16 mouse cellular contexts compared by ENCODE assay signal in genomic region chr5:58294903-58295302, GRCm38 (mm10).
"Had no signal": no experiment of that assay in that cellular context is flagged by ENCODE, and none has a peak within 500 bp of the region (broad histone marks: within the 10 kb centered on the region; RNA-seq: fewer than 3 reads in every experiment).

No protein-coding gene starts in this region.

- H3K4me3 ChIP-seq: liver, embryonic 15.5 days; lung, embryonic 15.5 days; midbrain, embryonic 10.5 days; midbrain, embryonic 12.5 days; midbrain, embryonic 15.5 days; neural tube, embryonic 12.5 days; stomach, embryonic 15.5 days had no signal

- H3K36me3 ChIP-seq: liver, embryonic 15.5 days; lung, embryonic 15.5 days; midbrain, embryonic 10.5 days; midbrain, embryonic 12.5 days; midbrain, embryonic 15.5 days; neural tube, embryonic 12.5 days; stomach, embryonic 15.5 days had no signal

- DNase-seq: liver, postnatal 0 days; lung, adult 2 months; lung, postnatal 10 days; lung, postnatal 4 days; right cerebral cortex, postnatal 14 days; thymus, adult 2 months; thymus, postnatal 25 days; thymus, postnatal 4 days had no signal

- H3K27ac ChIP-seq: liver, embryonic 15.5 days; lung, embryonic 15.5 days; midbrain, embryonic 10.5 days; midbrain, embryonic 12.5 days; midbrain, embryonic 15.5 days; neural tube, embryonic 12.5 days; stomach, embryonic 15.5 days; stomach, postnatal 0 days had no signal

- ATAC-seq: liver, postnatal 0 days; midbrain, embryonic 15.5 days had no signal

- H3K4me1 ChIP-seq: liver, embryonic 15.5 days; lung, embryonic 15.5 days; midbrain, embryonic 10.5 days; midbrain, embryonic 12.5 days; midbrain, embryonic 15.5 days; neural tube, embryonic 12.5 days; stomach, embryonic 15.5 days had no signal

- H3K9ac ChIP-seq: liver, embryonic 15.5 days; liver, postnatal 0 days; lung, embryonic 15.5 days; midbrain, embryonic 12.5 days; midbrain, embryonic 15.5 days; neural tube, embryonic 12.5 days; stomach, embryonic 15.5 days had no signal

- H3K27me3 ChIP-seq: liver, embryonic 15.5 days; lung, embryonic 15.5 days; midbrain, embryonic 12.5 days; midbrain, embryonic 15.5 days; neural tube, embryonic 12.5 days; stomach, embryonic 15.5 days had no signal

- H3K4me2 ChIP-seq: liver, embryonic 15.5 days; lung, embryonic 15.5 days; midbrain, embryonic 12.5 days; midbrain, embryonic 15.5 days; neural tube, embryonic 12.5 days; stomach, embryonic 15.5 days had no signal

- H3K9me3 ChIP-seq: liver, embryonic 15.5 days; lung, embryonic 15.5 days; midbrain, embryonic 10.5 days; midbrain, embryonic 12.5 days; midbrain, embryonic 15.5 days; neural tube, embryonic 12.5 days; stomach, embryonic 15.5 days had no signal
